Mouse (Mus musculus): ENCODE results near the gene Tas2r110.

Tas2r110 gene

DNA sequence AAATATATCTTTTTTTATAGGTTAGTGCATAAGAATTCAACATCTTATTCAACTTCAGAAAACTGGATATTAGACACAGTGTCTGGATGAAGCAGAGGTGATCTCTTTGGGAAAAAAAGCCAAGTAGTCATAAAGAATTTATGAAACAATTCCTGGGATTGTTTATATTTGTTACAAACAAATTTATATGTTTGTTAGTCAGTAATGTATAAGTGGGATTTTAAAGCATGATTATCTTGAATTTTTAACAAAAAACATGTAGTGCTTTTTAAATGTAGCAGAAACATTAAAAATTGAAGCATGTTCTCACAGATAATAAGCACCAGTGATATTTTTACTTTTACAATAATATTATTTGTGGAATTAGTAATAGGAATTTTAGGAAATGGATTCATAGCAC is at the start of gene Tas2r110:
TSS of gene Tas2r110 (plus strand) at position 301 of the 400 bp plus-strand sequence.
- DNase-seq (ENCODE audit: low read depth) = no peak

GRCm38 (mm10) chr6:132846842-132847241 is 21.0 kb upstream of the Tas2r110 start, which contains the start of gene Tas2r123:
TSS of gene Tas2r123 (plus strand) at chr6:132847142.
- no peak for DNase-seq (ENCODE audit: low read depth)

GRCm38 (mm10) chr6:132855138-132855537 is 12.7 kb upstream of the Tas2r110 start, which contains the start of gene Tas2r116:
TSS of gene Tas2r116 (plus strand) at chr6:132855438.
- no peak for DNase-seq (ENCODE audit: low read depth)

DNA sequence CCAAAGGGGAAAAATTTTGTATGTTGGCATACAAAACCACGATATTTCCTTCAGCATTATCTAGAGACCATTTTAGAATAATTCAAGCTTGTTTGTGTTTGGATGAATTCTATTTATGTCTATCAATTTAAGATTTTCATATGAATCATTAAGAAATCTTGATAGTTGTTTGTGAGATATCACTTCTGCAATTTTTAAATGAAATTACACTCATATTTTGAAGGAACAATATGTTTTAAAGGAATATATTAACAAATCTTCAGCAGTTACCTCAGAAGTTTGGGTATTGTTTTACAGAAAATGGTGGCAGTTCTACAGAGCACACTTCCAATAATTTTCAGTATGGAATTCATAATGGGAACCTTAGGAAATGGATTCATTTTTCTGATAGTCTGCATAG is 24.9 kb downstream of the Tas2r110 start, which contains the start of gene Tas2r113:
TSS of gene Tas2r113 (plus strand) at position 301 of the 400 bp plus-strand sequence.
- DNase-seq (ENCODE audit: low read depth) = no peak

DNA sequence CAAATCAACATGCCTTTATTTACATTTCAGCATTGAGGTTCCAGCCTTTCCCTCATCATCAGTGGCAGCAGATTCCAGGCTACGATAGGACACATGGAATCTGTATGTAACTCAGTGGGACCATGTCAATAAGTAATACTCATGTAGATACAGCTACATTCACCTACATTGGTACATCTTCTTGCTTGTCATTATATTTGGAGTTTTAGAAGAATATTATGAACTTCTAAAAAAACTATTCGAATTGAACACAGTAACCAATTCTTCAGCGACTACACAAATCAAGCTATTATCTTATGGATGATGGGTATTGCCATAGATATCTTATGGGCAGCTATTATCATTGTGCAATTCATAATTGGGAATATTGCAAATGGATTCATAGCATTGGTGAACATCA is 41.5 kb downstream of the Tas2r110 start, which contains the start of gene Tas2r125:
TSS of gene Tas2r125 (plus strand) at position 301 of the 400 bp plus-strand sequence.
- no peak for DNase-seq (ENCODE audit: low read depth)
